Mouse (Mus musculus): ENCODE results near the gene Gpc6. TPM values are rescaled to one million over a fixed set of nuclear protein-coding genes. Genes with fewer than 3 reads are reported as not detected.

Gpc6 gene
- polyA plus RNA-seq, 2 experiments: 26.1 to 39.5 TPM

DNA sequence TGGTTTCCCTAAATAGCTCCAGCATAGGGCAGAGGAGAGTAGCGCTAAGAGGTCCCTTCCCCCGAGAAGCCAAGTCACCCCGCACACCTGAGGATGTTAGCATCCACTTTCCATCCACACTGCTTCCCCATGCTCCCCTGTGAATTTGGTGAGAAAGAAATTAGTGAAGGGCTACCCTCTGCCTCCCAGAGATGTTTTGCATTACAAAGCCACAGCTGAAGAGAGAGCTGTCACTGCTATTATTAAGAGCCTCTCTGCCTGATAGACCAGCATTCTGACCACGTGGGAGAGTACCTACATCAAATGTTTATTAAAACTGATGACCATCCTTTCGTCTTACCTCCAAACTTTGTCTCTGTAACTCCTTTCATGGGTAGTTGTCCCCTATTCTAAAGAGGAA lies 981.2 kb downstream of the Gpc6 start:
- Histone ChIP-seq H3K4me3 (replicated peaks; ENCODE audit: low read length) (no peak overlapping the region), H3K4me1 (ENCODE audit: control insufficient read depth, insufficient read depth, low read length) (peaks cover 24% of the 10 kb centered on the region), H3K4me2 (replicated peaks; ENCODE audit: low read depth, low read length, severe bottlenecking) (no peak overlapping the region), H3K9ac (ENCODE audit: low read depth, low read length, severe bottlenecking) (no peak overlapping the region), H3K36me3 (ENCODE audit: control insufficient read depth, insufficient read depth, low read length) (no peaks in the 10 kb centered on the region), H3K27me3 (ENCODE audit: control insufficient read depth, insufficient read depth, low read length) (no peaks in the 10 kb centered on the region), H3K9me3 (ENCODE audit: control insufficient read depth, low read length) (no peaks in the 10 kb centered on the region), H3K27ac (replicated peaks; ENCODE audit: low read depth, low read length) (no peak overlapping the region)
- no peak for DNase-seq (ENCODE audit: low spot score)
- no peak for TF ChIP-seq POLR2A (IDR thresholded peaks at IDR 0.05; ENCODE audit: borderline replicate concordance, extremely low read depth, insufficient read depth, insufficient read length)
- 70% methylated on average over 5 of the region's 5 CpGs for WGBS
- ATAC-seq (ENCODE audit: low FRiP score, low read depth): no peak

DNA sequence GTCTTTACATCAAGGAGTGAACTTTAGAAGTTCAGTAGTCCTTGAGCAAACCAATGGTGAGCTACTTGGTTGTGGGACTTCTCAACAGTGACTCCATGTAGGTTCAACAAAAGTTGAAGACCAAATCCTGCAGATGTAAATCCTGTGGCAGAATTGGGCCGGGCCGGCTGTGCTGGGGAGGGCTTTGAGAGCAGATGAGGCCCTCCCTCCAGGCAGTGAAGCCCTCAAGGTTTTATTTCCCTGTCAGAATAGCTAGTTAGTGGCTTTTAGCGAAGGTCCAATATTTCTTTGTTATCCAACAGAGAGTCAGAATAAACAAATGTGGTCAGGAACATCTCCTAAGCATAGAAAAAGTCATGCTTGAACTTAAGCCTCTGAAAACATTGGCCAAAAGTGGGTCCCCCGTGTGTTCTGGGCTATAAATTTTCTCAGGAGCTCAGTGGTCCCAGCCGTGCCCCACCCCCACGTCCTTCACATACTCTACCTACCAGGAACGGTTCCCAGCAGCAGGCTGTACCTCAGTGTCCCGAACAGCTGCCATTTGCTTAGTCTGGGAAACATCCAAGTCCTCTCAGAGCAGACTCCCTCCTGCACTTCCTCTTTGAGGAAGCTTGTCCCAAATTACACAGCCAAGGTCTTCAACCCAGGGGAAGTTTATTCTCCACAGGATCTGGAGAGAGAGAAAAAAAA lies 983.3 kb downstream of the Gpc6 start:
- peak overlapping the region; percentile 38; the same call in 1 of the 2 replicates for H3K27ac ChIP-seq (replicated peaks; ENCODE audit: low read depth, low read length)
- WGBS: 30% methylated on average over 8 of the region's 8 CpGs

DNA sequence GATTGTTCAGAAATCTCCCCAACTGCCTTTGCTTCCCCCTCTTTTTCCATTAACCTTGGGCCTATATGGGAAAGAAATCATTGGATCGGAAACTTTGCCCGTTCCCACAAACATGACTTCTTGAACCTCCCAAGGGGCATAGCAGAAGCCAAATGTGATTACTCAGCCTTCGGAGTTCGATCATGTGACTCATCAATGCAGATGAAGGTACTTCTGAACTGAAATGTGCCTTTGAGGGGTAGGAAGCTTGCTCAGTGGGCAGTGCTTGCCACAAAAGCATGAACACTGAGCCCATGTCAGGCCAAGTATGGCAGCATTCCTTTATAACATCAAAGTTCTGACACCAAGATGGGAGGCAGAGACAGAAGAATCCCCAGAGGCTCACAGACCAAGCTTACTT lies 983.9 kb downstream of the Gpc6 start:
- peaks cover 27% of the 10 kb centered on the region for H3K4me1 ChIP-seq (ENCODE audit: control insufficient read depth, insufficient read depth, low read length)
- no peak overlapping the region for H3K4me2 ChIP-seq (replicated peaks; ENCODE audit: low read depth, low read length, severe bottlenecking)
- DNase-seq (ENCODE audit: low spot score) (peak; percentile 48), ATAC-seq (ENCODE audit: low FRiP score, low read depth) (peak; percentile 25; the same call in 1 of the 2 replicates)
- H3K27me3 ChIP-seq (ENCODE audit: control insufficient read depth, insufficient read depth, low read length): no peaks in the 10 kb centered on the region
- no peaks in the 10 kb centered on the region for H3K36me3 ChIP-seq (ENCODE audit: control insufficient read depth, insufficient read depth, low read length)
- no peaks in the 10 kb centered on the region for H3K9me3 ChIP-seq (ENCODE audit: control insufficient read depth, low read length)
- no peak for TF ChIP-seq POLR2A (IDR thresholded peaks at IDR 0.05; ENCODE audit: borderline replicate concordance, extremely low read depth, insufficient read depth, insufficient read length)
- H3K9ac ChIP-seq (ENCODE audit: low read depth, low read length, severe bottlenecking): no peak overlapping the region
- WGBS: 51% methylated on average over 4 of the region's 4 CpGs
- no peak overlapping the region for H3K4me3 ChIP-seq (replicated peaks; ENCODE audit: low read length)
- H3K27ac ChIP-seq (replicated peaks; ENCODE audit: low read depth, low read length): no peak overlapping the region

More for the DNA sequence above, 983.3 kb downstream of the Gpc6 start:
- peak; percentile 82 for ATAC-seq (ENCODE audit: low FRiP score, low read depth)
- Histone ChIP-seq H3K9ac (ENCODE audit: low read depth, low read length, severe bottlenecking) (no peak overlapping the region), H3K27me3 (ENCODE audit: control insufficient read depth, insufficient read depth, low read length) (no peaks in the 10 kb centered on the region), H3K4me3 (replicated peaks; ENCODE audit: low read length) (no peak overlapping the region), H3K36me3 (ENCODE audit: control insufficient read depth, insufficient read depth, low read length) (no peaks in the 10 kb centered on the region), H3K4me2 (replicated peaks; ENCODE audit: low read depth, low read length, severe bottlenecking) (no peak overlapping the region), H3K4me1 (ENCODE audit: control insufficient read depth, insufficient read depth, low read length) (peaks cover 24% of the 10 kb centered on the region), H3K9me3 (ENCODE audit: control insufficient read depth, low read length) (no peaks in the 10 kb centered on the region)
- no peak for TF ChIP-seq POLR2A (IDR thresholded peaks at IDR 0.05; ENCODE audit: borderline replicate concordance, extremely low read depth, insufficient read depth, insufficient read length)
- peak; percentile 63 for DNase-seq (ENCODE audit: low spot score)

DNA sequence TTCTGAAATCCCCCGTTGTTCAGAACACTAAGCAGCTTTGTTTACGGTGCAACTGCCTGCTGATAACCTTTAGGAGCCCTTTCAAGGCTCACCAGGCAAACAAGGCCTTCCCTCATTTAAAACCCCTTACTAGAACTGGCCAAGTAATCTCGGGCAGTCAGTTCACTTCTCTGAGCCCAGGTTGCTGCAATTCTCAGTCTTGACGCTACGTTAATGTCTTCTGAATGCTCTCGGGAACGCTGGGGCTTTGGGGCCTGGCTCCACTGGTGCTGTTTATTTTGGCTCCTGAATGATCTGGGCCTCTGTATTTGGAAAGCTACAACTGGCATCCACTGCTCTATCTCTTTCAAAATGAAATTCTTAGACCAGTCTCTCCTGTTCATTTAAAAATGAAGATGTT lies 985.2 kb downstream of the Gpc6 start:
- H3K9me3 ChIP-seq (ENCODE audit: control insufficient read depth, low read length): no peaks in the 10 kb centered on the region
- H3K9ac ChIP-seq (ENCODE audit: low read depth, low read length, severe bottlenecking): no peak overlapping the region
- H3K36me3 ChIP-seq (ENCODE audit: control insufficient read depth, insufficient read depth, low read length): no peaks in the 10 kb centered on the region
- H3K4me2 ChIP-seq (replicated peaks; ENCODE audit: low read depth, low read length, severe bottlenecking): no peak overlapping the region
- peaks cover 26% of the 10 kb centered on the region for H3K4me1 ChIP-seq (ENCODE audit: control insufficient read depth, insufficient read depth, low read length)
- ATAC-seq (ENCODE audit: low FRiP score, low read depth) (no peak), DNase-seq (ENCODE audit: low spot score) (no peak)
- no peak for TF ChIP-seq POLR2A (IDR thresholded peaks at IDR 0.05; ENCODE audit: borderline replicate concordance, extremely low read depth, insufficient read depth, insufficient read length)
- no peak overlapping the region for H3K4me3 ChIP-seq (replicated peaks; ENCODE audit: low read length)
- 42% methylated on average over 7 of the region's 7 CpGs for WGBS
- H3K27me3 ChIP-seq (ENCODE audit: control insufficient read depth, insufficient read depth, low read length): no peaks in the 10 kb centered on the region
- H3K27ac ChIP-seq (replicated peaks; ENCODE audit: low read depth, low read length): no peak overlapping the region

DNA sequence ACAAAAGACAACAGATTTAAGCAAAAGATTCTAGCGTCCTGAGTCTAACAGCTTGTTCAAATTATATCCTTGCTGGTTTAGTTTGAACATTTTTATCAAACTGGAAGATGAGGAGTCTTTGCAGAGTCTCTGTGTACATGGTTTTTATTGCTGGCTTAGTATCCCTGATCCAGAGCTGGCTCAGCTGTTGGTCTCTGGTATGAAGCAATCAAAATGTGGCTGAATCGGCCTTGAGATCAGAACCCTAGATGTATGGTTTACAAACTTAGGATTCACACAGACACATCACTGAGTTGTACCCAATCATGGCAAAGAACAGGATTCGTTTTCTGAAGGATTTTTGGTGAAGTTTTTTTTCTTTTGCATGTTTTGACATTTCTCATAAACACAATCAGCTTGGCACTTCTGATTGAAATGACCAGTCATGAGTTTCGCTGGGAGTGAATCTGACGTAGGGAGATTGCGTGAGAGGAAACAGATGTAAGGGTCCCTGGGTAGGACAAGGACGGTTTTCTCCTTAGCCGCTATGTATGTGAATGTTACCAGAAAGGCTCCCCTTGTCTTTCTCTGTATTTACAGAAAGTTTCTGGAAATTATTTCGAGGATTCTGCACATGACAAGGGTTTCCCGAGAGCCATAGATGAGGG lies 987.6 kb downstream of the Gpc6 start:
- H3K27me3 ChIP-seq (ENCODE audit: control insufficient read depth, insufficient read depth, low read length): no peaks in the 10 kb centered on the region
- peaks cover 18% of the 10 kb centered on the region for H3K4me1 ChIP-seq (ENCODE audit: control insufficient read depth, insufficient read depth, low read length)
- H3K9ac ChIP-seq (ENCODE audit: low read depth, low read length, severe bottlenecking): no peak overlapping the region
- H3K4me2 ChIP-seq (replicated peaks; ENCODE audit: low read depth, low read length, severe bottlenecking): no peak overlapping the region
- no peak for TF ChIP-seq POLR2A (IDR thresholded peaks at IDR 0.05; ENCODE audit: borderline replicate concordance, extremely low read depth, insufficient read depth, insufficient read length)
- WGBS: 77% methylated on average over 10 of the region's 10 CpGs
- no peaks in the 10 kb centered on the region for H3K9me3 ChIP-seq (ENCODE audit: control insufficient read depth, low read length)
- no peak for ATAC-seq (ENCODE audit: low FRiP score, low read depth)
- no peak for DNase-seq (ENCODE audit: low spot score)
- H3K27ac ChIP-seq (replicated peaks; ENCODE audit: low read depth, low read length): no peak overlapping the region
- H3K4me3 ChIP-seq (replicated peaks; ENCODE audit: low read length): no peak overlapping the region
- no peaks in the 10 kb centered on the region for H3K36me3 ChIP-seq (ENCODE audit: control insufficient read depth, insufficient read depth, low read length)

All from limb, embryonic 14.5 days (tissue).